Mouse (Mus musculus): ENCODE measurements around the gene Gm2431. TPM values are rescaled to one million over a fixed set of nuclear protein-coding genes. Genes with fewer than 3 reads are reported as not detected.
"Not testable (repeated sequence)": the region's sequence is repeated elsewhere in the genome, so short reads cannot be mapped to it uniquely, and the experiment has no call there.

Gene Gm2431
- polyA plus RNA-seq, 1 experiment from 2014 or later, result not detected

DNA sequence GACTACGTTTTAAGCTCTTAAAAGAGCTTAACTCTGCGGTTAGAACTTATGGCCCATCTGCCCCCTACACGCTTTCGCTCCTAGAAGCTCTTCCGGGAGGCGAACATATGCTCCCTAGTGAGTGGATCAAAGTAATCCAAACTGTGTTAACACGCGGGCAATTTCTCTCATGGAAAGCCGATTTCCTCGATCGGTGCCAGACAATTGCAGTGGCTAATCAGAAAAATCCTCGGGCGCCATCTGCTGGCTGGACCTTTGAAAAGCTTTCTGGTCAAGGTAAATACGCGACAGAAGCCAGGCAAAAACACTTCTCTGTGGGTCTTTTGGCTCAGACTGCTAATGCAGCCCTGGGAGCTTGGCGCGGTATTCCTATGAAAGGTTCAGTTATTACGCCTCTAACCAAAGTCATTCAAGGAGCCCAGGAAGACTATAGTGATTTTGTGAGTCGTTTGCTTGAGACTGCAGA is 26.5 kb upstream of the Gm2431 start:
- WGBS, result 0% methylated on average over 19 of the region's 19 CpGs
- Histone ChIP-seq H3K4me3 (ENCODE audit: low read length) (peak overlapping the region; percentile 62), H3K4me1 (ENCODE audit: control insufficient read depth, insufficient read depth, low read length) (peaks cover 14% of the 10 kb centered on the region; the same call in 1 of the 2 replicates), H3K9me3 (ENCODE audit: control insufficient read depth, low read length) (no peaks in the 10 kb centered on the region), H3K27ac (ENCODE audit: low read length) (peak overlapping the region; percentile 86), H3K4me2 (ENCODE audit: low read depth, low read length) (peak overlapping the region; percentile 85), H3K9ac (ENCODE audit: low read depth, low read length) (peak overlapping the region; percentile 74), H3K27me3 (replicated peaks; ENCODE audit: control insufficient read depth, insufficient read depth, low read length) (no peaks in the 10 kb centered on the region), H3K36me3 (ENCODE audit: control insufficient read depth, insufficient read depth, low read length) (no peaks in the 10 kb centered on the region)
- ATAC-seq, result peak; percentile 66

DNA sequence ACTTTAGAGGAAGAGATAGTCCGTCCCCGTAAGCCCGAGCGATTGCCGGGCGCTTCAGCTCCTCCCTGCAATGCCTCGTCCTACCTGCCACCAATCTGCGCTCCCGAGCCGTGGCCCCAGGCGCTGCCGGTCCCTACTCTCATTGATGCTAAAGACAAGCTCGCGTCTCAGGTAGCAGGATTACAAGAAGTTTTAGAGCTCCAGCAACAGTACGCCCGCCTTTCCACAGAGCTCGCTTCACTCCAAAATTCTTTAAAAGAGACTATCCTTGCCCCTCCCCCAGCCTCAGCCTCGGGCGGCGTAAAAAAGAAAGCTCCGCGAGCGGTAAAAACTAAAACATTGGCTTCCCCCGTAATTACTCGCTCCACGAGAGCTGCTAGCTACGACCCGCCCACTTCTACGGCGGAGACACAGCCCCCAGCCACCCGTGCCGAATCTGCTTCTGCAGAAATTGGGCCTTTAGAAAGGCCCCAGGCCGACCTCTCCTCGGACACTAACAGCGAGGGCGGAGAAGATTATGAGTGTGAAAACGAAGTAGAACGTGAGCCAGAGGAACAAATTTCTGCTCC is 26.0 kb upstream of the Gm2431 start:
- Histone ChIP-seq H3K9me3 (ENCODE audit: control insufficient read depth, low read length) (no peaks in the 10 kb centered on the region), H3K4me2 (ENCODE audit: low read depth, low read length) (peak overlapping the region; percentile 85), H3K36me3 (ENCODE audit: control insufficient read depth, insufficient read depth, low read length) (no peaks in the 10 kb centered on the region), H3K27ac (ENCODE audit: low read length) (peak overlapping the region; percentile 86), H3K4me1 (ENCODE audit: control insufficient read depth, insufficient read depth, low read length) (peaks cover 14% of the 10 kb centered on the region; the same call in 1 of the 2 replicates), H3K4me3 (ENCODE audit: low read length) (peak overlapping the region; percentile 62), H3K9ac (ENCODE audit: low read depth, low read length) (peak overlapping the region; percentile 74), H3K27me3 (replicated peaks; ENCODE audit: control insufficient read depth, insufficient read depth, low read length) (no peaks in the 10 kb centered on the region)
- peak; percentile 71 for ATAC-seq
- WGBS, result under 1% methylated on average over 38 of the region's 38 CpGs

GRCm38 (mm10) chr7:142282847-142283246 is 24.7 kb upstream of the Gm2431 start:
- peaks cover 14% of the 10 kb centered on the region; the same call in 1 of the 2 replicates for H3K4me1 ChIP-seq (ENCODE audit: control insufficient read depth, insufficient read depth, low read length)
- H3K27ac ChIP-seq (ENCODE audit: low read length); H3K4me3 ChIP-seq (ENCODE audit: low read length); H3K36me3 ChIP-seq (ENCODE audit: control insufficient read depth, insufficient read depth, low read length); H3K9ac ChIP-seq (ENCODE audit: low read depth, low read length); H3K27me3 ChIP-seq (replicated peaks; ENCODE audit: control insufficient read depth, insufficient read depth, low read length); H3K9me3 ChIP-seq (ENCODE audit: control insufficient read depth, low read length); H3K4me2 ChIP-seq (ENCODE audit: low read depth, low read length); ATAC-seq: not testable (repeated sequence)
- 32% methylated on average over 2 of the region's 2 CpGs for WGBS

GRCm38 (mm10) chr7:142279291-142279690 is 21.1 kb upstream of the Gm2431 start:
- not testable (repeated sequence) for H3K4me1 ChIP-seq (ENCODE audit: control insufficient read depth, insufficient read depth, low read length); H3K27ac ChIP-seq (ENCODE audit: low read length); ATAC-seq; H3K9me3 ChIP-seq (ENCODE audit: control insufficient read depth, low read length); H3K4me2 ChIP-seq (ENCODE audit: low read depth, low read length); H3K27me3 ChIP-seq (replicated peaks; ENCODE audit: control insufficient read depth, insufficient read depth, low read length); H3K4me3 ChIP-seq (ENCODE audit: low read length); H3K36me3 ChIP-seq (ENCODE audit: control insufficient read depth, insufficient read depth, low read length); H3K9ac ChIP-seq (ENCODE audit: low read depth, low read length)
- WGBS, result 73% methylated on average over 1 of the region's 1 CpGs

- H3K9me3 ChIP-seq (ENCODE audit: control insufficient read depth, low read length); H3K4me3 ChIP-seq (ENCODE audit: low read length); H3K4me2 ChIP-seq (ENCODE audit: low read depth, low read length); H3K27ac ChIP-seq (ENCODE audit: low read length); H3K9ac ChIP-seq (ENCODE audit: low read depth, low read length); H3K36me3 ChIP-seq (ENCODE audit: control insufficient read depth, insufficient read depth, low read length); H3K27me3 ChIP-seq (replicated peaks; ENCODE audit: control insufficient read depth, insufficient read depth, low read length); H3K4me1 ChIP-seq (ENCODE audit: control insufficient read depth, insufficient read depth, low read length): not testable (repeated sequence)
- peak; percentile 42 for ATAC-seq
- 0% methylated on average over 3 of the region's 3 CpGs for WGBS
Observed at GRCm38 (mm10) chr7:142278183-142278582, 20.0 kb upstream of the Gm2431 start.

GRCm38 (mm10) chr7:142274263-142274662 is 16.1 kb upstream of the Gm2431 start, which contains the start of gene Gm4559:
Gene Gm4559, minus strand, starts transcription at chr7:142274363.
- H3K27me3 ChIP-seq (replicated peaks; ENCODE audit: control insufficient read depth, insufficient read depth, low read length); H3K9me3 ChIP-seq (ENCODE audit: control insufficient read depth, low read length); H3K27ac ChIP-seq (ENCODE audit: low read length); H3K4me3 ChIP-seq (ENCODE audit: low read length); H3K4me1 ChIP-seq (ENCODE audit: control insufficient read depth, insufficient read depth, low read length); H3K36me3 ChIP-seq (ENCODE audit: control insufficient read depth, insufficient read depth, low read length); ATAC-seq; H3K4me2 ChIP-seq (ENCODE audit: low read depth, low read length); H3K9ac ChIP-seq (ENCODE audit: low read depth, low read length): not testable (repeated sequence)

GRCm38 (mm10) chr7:142255517-142255916 is 2.6 kb downstream of the Gm2431 start:
- ATAC-seq, result no peak
- no peaks in the 10 kb centered on the region for H3K36me3 ChIP-seq (ENCODE audit: control insufficient read depth, insufficient read depth, low read length)
- no peak overlapping the region for H3K4me2 ChIP-seq (ENCODE audit: low read depth, low read length)
- H3K27me3 ChIP-seq (replicated peaks; ENCODE audit: control insufficient read depth, insufficient read depth, low read length), result no peaks in the 10 kb centered on the region; the same call in 1 of the 2 replicates
- whole genome bisulfite sequencing, result 0% methylated on average over 2 of the region's 2 CpGs
- H3K4me3 ChIP-seq (ENCODE audit: low read length), result no peak overlapping the region
- H3K9me3 ChIP-seq (ENCODE audit: control insufficient read depth, low read length), result no peaks in the 10 kb centered on the region
- H3K9ac ChIP-seq (ENCODE audit: low read depth, low read length), result no peak overlapping the region
- H3K4me1 ChIP-seq (ENCODE audit: control insufficient read depth, insufficient read depth, low read length), result no peaks in the 10 kb centered on the region
- H3K27ac ChIP-seq (ENCODE audit: low read length), result no peak overlapping the region

GRCm38 (mm10) chr7:142249824-142250223 is 8.3 kb downstream of the Gm2431 start:
- H3K9ac ChIP-seq (ENCODE audit: low read depth, low read length), result no peak overlapping the region
- H3K36me3 ChIP-seq (ENCODE audit: control insufficient read depth, insufficient read depth, low read length), result no peaks in the 10 kb centered on the region
- no peaks in the 10 kb centered on the region for H3K4me1 ChIP-seq (ENCODE audit: control insufficient read depth, insufficient read depth, low read length)
- WGBS, result 0% methylated on average over 1 of the region's 1 CpGs
- no peaks in the 10 kb centered on the region for H3K9me3 ChIP-seq (ENCODE audit: control insufficient read depth, low read length)
- ATAC-seq, result no peak
- H3K4me2 ChIP-seq (ENCODE audit: low read depth, low read length), result no peak overlapping the region
- H3K27ac ChIP-seq (ENCODE audit: low read length), result no peak overlapping the region
- no peaks in the 10 kb centered on the region; the same call in 1 of the 2 replicates for H3K27me3 ChIP-seq (replicated peaks; ENCODE audit: control insufficient read depth, insufficient read depth, low read length)
- H3K4me3 ChIP-seq (ENCODE audit: low read length), result no peak overlapping the region

DNA sequence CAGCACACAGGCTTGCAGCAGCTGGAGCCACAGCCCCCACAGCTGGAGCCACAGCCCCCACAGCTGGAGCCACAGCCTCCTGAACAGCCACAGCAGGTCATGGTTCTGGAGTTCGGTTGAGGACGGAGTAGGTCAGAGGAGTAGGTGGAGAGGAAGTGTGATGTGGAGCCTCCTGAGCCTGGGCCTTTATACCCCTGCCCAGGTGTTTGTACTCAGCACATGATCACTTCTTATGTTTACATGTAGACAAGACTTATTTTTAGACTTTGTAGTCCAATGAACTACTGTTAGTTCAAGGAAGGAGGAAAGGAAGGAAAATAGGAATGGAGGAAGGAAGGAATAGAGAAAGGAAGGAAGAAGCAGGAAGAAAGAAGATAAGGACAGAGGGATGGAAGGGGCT is 17.2 kb downstream of the Gm2431 start, which contains the start of gene Gm40460:
TSS of gene Gm40460 (minus strand) at position 101 of the 400 bp plus-strand sequence.
- Histone ChIP-seq H3K27ac (ENCODE audit: low read length) (no peak within 1 kb of the TSS), H3K27me3 (replicated peaks; ENCODE audit: control insufficient read depth, insufficient read depth, low read length) (no peaks in the 10 kb centered on the region), H3K4me2 (ENCODE audit: low read depth, low read length) (no peak within 1 kb of the TSS), H3K4me3 (ENCODE audit: low read length) (no peak within 1 kb of the TSS), H3K9me3 (ENCODE audit: control insufficient read depth, low read length) (no peaks in the 10 kb centered on the region), H3K9ac (ENCODE audit: low read depth, low read length) (no peak within 1 kb of the TSS), H3K4me1 (ENCODE audit: control insufficient read depth, insufficient read depth, low read length) (no peaks in the 10 kb centered on the region), H3K36me3 (ENCODE audit: control insufficient read depth, insufficient read depth, low read length) (no peaks in the 10 kb centered on the region)
- WGBS, result 40% methylated on average over 2 of the region's 2 CpGs
- ATAC-seq, result no peak

DNA sequence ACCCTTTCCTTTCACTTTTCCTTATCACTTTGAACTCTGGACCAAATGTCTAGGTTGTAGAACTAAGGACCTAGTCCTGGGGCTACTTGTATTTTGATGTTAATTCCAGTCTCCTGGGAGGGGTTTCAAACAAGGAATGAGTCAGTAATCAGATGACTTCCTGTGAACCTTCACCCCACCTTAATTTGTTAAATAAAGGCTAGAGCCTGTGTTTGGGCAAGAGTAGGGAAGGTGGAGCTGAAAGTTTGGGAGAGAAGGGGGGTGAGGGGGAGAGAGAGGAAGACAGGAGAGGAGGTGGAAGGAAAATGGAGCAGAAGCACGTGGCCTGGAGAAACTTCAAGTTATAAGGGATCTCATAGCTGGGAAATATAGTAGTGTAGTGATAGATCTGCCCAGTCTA is 26.6 kb downstream of the Gm2431 start:
- H3K27ac ChIP-seq (ENCODE audit: low read length), result no peak overlapping the region
- no peak overlapping the region for H3K4me2 ChIP-seq (ENCODE audit: low read depth, low read length)
- no peaks in the 10 kb centered on the region for H3K4me1 ChIP-seq (ENCODE audit: control insufficient read depth, insufficient read depth, low read length)
- no peaks in the 10 kb centered on the region for H3K36me3 ChIP-seq (ENCODE audit: control insufficient read depth, insufficient read depth, low read length)
- H3K4me3 ChIP-seq (ENCODE audit: low read length), result no peak overlapping the region
- 39% methylated on average over 1 of the region's 1 CpGs for WGBS
- no peak for ATAC-seq
- H3K9ac ChIP-seq (ENCODE audit: low read depth, low read length), result no peak overlapping the region
- H3K27me3 ChIP-seq (replicated peaks; ENCODE audit: control insufficient read depth, insufficient read depth, low read length), result no peaks in the 10 kb centered on the region
- no peaks in the 10 kb centered on the region for H3K9me3 ChIP-seq (ENCODE audit: control insufficient read depth, low read length)

Measured in intestine, embryonic 16.5 days (tissue).